Comparison of ENCODE assay signal across 24 mouse cellular contexts in the genomic region with DNA sequence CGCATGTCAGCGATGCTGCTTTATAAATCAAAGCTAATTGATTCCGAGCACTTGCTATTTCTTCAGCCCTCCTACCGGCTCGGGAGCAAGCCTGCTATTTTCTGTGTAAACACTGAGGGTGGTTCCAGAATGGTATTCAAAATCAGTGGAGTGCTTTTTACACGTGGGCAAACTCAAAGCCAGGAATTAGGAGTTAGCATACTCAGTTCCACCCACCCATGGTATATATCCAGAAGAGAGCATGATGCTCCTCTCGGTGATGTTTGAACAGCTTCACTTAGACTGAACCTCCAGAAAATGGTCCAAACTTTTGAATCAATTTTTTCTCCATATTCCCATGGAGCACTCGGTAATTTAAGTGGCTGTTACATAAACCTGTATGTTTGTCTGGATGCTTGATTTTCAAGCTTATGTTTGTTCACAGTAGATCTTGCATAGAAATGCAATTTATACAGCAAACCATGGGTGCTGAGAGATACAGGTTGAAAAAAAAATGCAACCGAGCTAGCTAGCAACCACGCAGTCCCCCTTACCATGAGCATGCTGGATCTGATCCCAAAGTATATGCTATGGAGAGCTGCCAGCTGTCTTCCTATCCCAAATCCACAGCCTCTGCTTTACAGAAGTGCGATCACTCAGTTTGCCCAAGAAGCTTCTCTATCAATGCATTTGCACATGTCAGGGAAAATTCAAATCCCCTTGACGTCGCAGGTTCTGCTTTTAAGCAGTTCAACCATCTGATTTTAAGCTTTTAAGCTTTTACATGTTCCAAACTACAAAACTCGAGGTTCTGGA. TPM values are rescaled to one million over a fixed set of nuclear protein-coding genes. Genes with fewer than 3 reads are reported as not detected.
DNase-seq lines count a peak whose midpoint lies in the region; ATAC-seq and TF ChIP-seq lines count a peak whose summit lies in the region.
"Had no signal": no experiment of that assay in that cellular context is flagged by ENCODE, and none has a peak within 500 bp of the region (broad histone marks: within the 10 kb centered on the region; RNA-seq: fewer than 3 reads in every experiment).

No protein-coding gene starts in this region.

- no peak overlapping the region for H3K9ac ChIP-seq in forebrain, postnatal 0 days
- H3K9ac ChIP-seq in lung, embryonic 14.5 days = no peak overlapping the region
- H3K9ac ChIP-seq: forebrain, embryonic 13.5 days; liver, embryonic 12.5 days; lung, embryonic 15.5 days; midbrain, embryonic 12.5 days had no signal

- peak; percentile 45; the same call in 1 of the 2 replicates for ATAC-seq in forebrain, postnatal 0 days
- ATAC-seq in lung, embryonic 14.5 days (ENCODE audit: insufficient read depth) = no peak
- ATAC-seq: forebrain, embryonic 13.5 days; inflammation-experienced regulatory T-cells, adult 6 months; liver, embryonic 12.5 days had no signal

- no peaks in the 10 kb centered on the region for H3K4me1 ChIP-seq in forebrain, postnatal 0 days (ENCODE audit: insufficient read depth)
- no peaks in the 10 kb centered on the region for H3K4me1 ChIP-seq in forebrain, embryonic 10.5 days
- H3K4me1 ChIP-seq in lung, embryonic 14.5 days (ENCODE audit: insufficient read depth) = no peaks in the 10 kb centered on the region
- H3K4me1 ChIP-seq: forebrain, embryonic 13.5 days; limb, embryonic 10.5 days; liver, embryonic 12.5 days; lung, embryonic 15.5 days; midbrain, embryonic 12.5 days had no signal

- H3K4me3 ChIP-seq in forebrain, postnatal 0 days (ENCODE audit: low read depth, low read length) = no peak overlapping the region
- H3K4me3 ChIP-seq in forebrain, embryonic 10.5 days = no peak overlapping the region
- no peak overlapping the region for H3K4me3 ChIP-seq in lung, embryonic 14.5 days (ENCODE audit: low read depth, low read length)
- H3K4me3 ChIP-seq: forebrain, embryonic 13.5 days; heart, adult 2 months; limb, embryonic 10.5 days; liver, embryonic 12.5 days; lung, embryonic 15.5 days; midbrain, embryonic 12.5 days had no signal

- WGBS in forebrain, postnatal 0 days = 52% methylated on average over 14 of the region's 14 CpGs
- 88% methylated on average over 14 of the region's 14 CpGs for WGBS in forebrain, embryonic 10.5 days
- WGBS in lung, embryonic 14.5 days = 59% methylated on average over 14 of the region's 14 CpGs

- peak; percentile 22 for DNase-seq in forebrain, postnatal 0 days
- DNase-seq in forebrain, embryonic 10.5 days (ENCODE audit: extremely low spot score, low spot score) = no peak
- DNase-seq in lung, embryonic 14.5 days = peak; percentile 20
- DNase-seq in lung, postnatal 36 days = no peak
- DNase-seq in left cerebral cortex, adult 9 months (ENCODE audit: low spot score in 2 of 2) = peak; percentile 40 to 64
- no peak for DNase-seq in adrenal gland, adult 18-20 months (ENCODE audit: low spot score in 2 of 2)
- no peak for DNase-seq in cerebellum, adult 18-20 months
- DNase-seq: adrenal gland, postnatal 14 days; embryo, embryonic 11 days; gastrocnemius, postnatal 14 days; heart, adult 2 months; kidney, adult 8-10 months; kidney, postnatal 25 days; thymus, postnatal 25 days had no signal

- H3K27me3 ChIP-seq in forebrain, postnatal 0 days (ENCODE audit: insufficient read depth, low read length) = no peaks in the 10 kb centered on the region
- H3K27me3 ChIP-seq in forebrain, embryonic 10.5 days (ENCODE audit: poor library complexity, severe bottlenecking) = no peaks in the 10 kb centered on the region
- no peaks in the 10 kb centered on the region for H3K27me3 ChIP-seq in lung, embryonic 14.5 days (ENCODE audit: insufficient read depth, low read length)
- H3K27me3 ChIP-seq: forebrain, embryonic 13.5 days; liver, embryonic 12.5 days; lung, embryonic 15.5 days; midbrain, embryonic 12.5 days had no signal

- no peaks in the 10 kb centered on the region for H3K9me3 ChIP-seq in forebrain, postnatal 0 days (ENCODE audit: low read length)
- no peaks in the 10 kb centered on the region for H3K9me3 ChIP-seq in forebrain, embryonic 10.5 days
- no peaks in the 10 kb centered on the region for H3K9me3 ChIP-seq in lung, embryonic 14.5 days (ENCODE audit: low read depth, low read length)
- H3K9me3 ChIP-seq: forebrain, embryonic 13.5 days; limb, embryonic 10.5 days; liver, embryonic 12.5 days; lung, embryonic 15.5 days; midbrain, embryonic 12.5 days had no signal

- no peak for TF ChIP-seq CTCF in forebrain, postnatal 0 days (IDR thresholded peaks at IDR 0.05; ENCODE audit: low read depth)
- TF ChIP-seq CTCF in lung, embryonic 14.5 days (IDR thresholded peaks at IDR 0.05; ENCODE audit: low read depth) = no peak

- no peak overlapping the region for H3K27ac ChIP-seq in forebrain, postnatal 0 days (ENCODE audit: low read depth, low read length)
- H3K27ac ChIP-seq in forebrain, embryonic 10.5 days = no peak overlapping the region
- H3K27ac ChIP-seq in lung, embryonic 14.5 days (ENCODE audit: low read depth) = no peak overlapping the region
- H3K27ac ChIP-seq: forebrain, embryonic 13.5 days; heart, adult 2 months; limb, embryonic 10.5 days; liver, embryonic 12.5 days; lung, embryonic 15.5 days; midbrain, embryonic 12.5 days; stomach, postnatal 0 days had no signal

- H3K4me2 ChIP-seq in forebrain, postnatal 0 days (ENCODE audit: low read depth) = no peak overlapping the region
- no peak overlapping the region for H3K4me2 ChIP-seq in lung, embryonic 14.5 days
- H3K4me2 ChIP-seq: forebrain, embryonic 13.5 days; liver, embryonic 12.5 days; lung, embryonic 15.5 days; midbrain, embryonic 12.5 days had no signal

- no peaks in the 10 kb centered on the region for H3K36me3 ChIP-seq in forebrain, postnatal 0 days (ENCODE audit: insufficient read depth)
- no peaks in the 10 kb centered on the region for H3K36me3 ChIP-seq in forebrain, embryonic 10.5 days (replicated peaks)
- H3K36me3 ChIP-seq in lung, embryonic 14.5 days (ENCODE audit: insufficient read depth) = no peaks in the 10 kb centered on the region
- H3K36me3 ChIP-seq: limb, embryonic 10.5 days; liver, embryonic 12.5 days; lung, embryonic 15.5 days; midbrain, embryonic 12.5 days had no signal

RNA-seq across cellular contexts. Expression of a gene that starts 56.8 kb away (rescaled TPM):
- not detected in 2 replicates for total RNA-seq in forebrain, postnatal 0 days (2014; rRNA removed)
- polyA plus RNA-seq in forebrain, postnatal 0 days (2015; fragmentation: Nextera tagmentation; extraction: Ambion mirVana) = not detected in 2 replicates
- polyA plus RNA-seq in forebrain, embryonic 10.5 days (2016; fragmentation: Nextera tagmentation; extraction: Ambion mirVana) = not detected in 2 replicates
- polyA plus RNA-seq in lung, embryonic 14.5 days (2014; fragmentation: Nextera tagmentation; extraction: Ambion mirVana) = not detected in 2 replicates
- not detected for total RNA-seq in adrenal gland, adult 18-20 months (2021)
- total RNA-seq: adrenal gland, postnatal 14 days; gastrocnemius, postnatal 14 days; heart, adult 2 months had no signal
- polyA plus RNA-seq: heart, adult 2 months; heart, embryonic 16.5 days; hindbrain, embryonic 11.5 days; inflammation-experienced regulatory T-cells, adult 6 months; limb, embryonic 10.5 days; liver, embryonic 12.5 days; neural tube, embryonic 14.5 days had no signal

RNA-seq across cellular contexts. Expression of a gene that starts 57.4 kb away (rescaled TPM):
- total RNA-seq in forebrain, postnatal 0 days (2014; rRNA removed) = 0.85 and 1.1 TPM in 2 replicates
- polyA plus RNA-seq in forebrain, postnatal 0 days (2015; fragmentation: Nextera tagmentation; extraction: Ambion mirVana) = 0.21 and 0.25 TPM in 2 replicates
- polyA plus RNA-seq in forebrain, embryonic 10.5 days (2016; fragmentation: Nextera tagmentation; extraction: Ambion mirVana) = 0.05 TPM in 1 of 2 replicates, not detected in the other
- 0.16 and 0.46 TPM in 2 replicates for polyA plus RNA-seq in lung, embryonic 14.5 days (2014; fragmentation: Nextera tagmentation; extraction: Ambion mirVana)
- total RNA-seq in adrenal gland, adult 18-20 months (2021) = under 1 TPM; 0.03 to 0.06 TPM
- total RNA-seq: heart, adult 2 months had no signal
- polyA plus RNA-seq: liver, embryonic 12.5 days had no signal

Comparison
In these comparisons a context has a peak if more than half of its experiments do, and no peak if none do; other contexts are left out.
1. DNase-seq: peak in forebrain, postnatal 0 days (single experiment), lung, embryonic 14.5 days (single experiment) and left cerebral cortex, adult 9 months (2 of 2); none in forebrain, embryonic 10.5 days (single experiment), lung, postnatal 36 days (single experiment), adrenal gland, adult 18-20 months (0 of 2) and cerebellum, adult 18-20 months (0 of 2).